Comparison of ENCODE assay signal across 21 mouse cellular contexts in genomic region chr10:111361749-111362435, GRCm38 (mm10).
DNase-seq lines count a peak whose midpoint lies in the region; TF ChIP-seq lines count a peak whose summit lies in the region.
"Had no signal": no experiment of that assay in that cellular context is flagged by ENCODE, and none has a peak within 500 bp of the region (broad histone marks: within the 10 kb centered on the region; RNA-seq: fewer than 3 reads in every experiment).

No protein-coding gene starts in this region.

- no peaks in the 10 kb centered on the region for H3K27me3 ChIP-seq in thymus, adult 2 months (ENCODE audit: control insufficient read depth, insufficient read depth, low read length)
- H3K27me3 ChIP-seq: forebrain, embryonic 13.5 days; hindbrain, embryonic 12.5 days had no signal

- no peak for TF ChIP-seq CTCF in thymus, adult 2 months (IDR thresholded peaks at IDR 0.05; ENCODE audit: borderline replicate concordance, control insufficient read depth, extremely low read depth, insufficient read depth, low read length, poor library complexity)

- no peaks in the 10 kb centered on the region for H3K4me1 ChIP-seq in thymus, adult 2 months (replicated peaks; ENCODE audit: control insufficient read depth, insufficient read depth, low read length)

- 94% methylated on average over 18 of the region's 18 CpGs for WGBS in thymus, adult 2 months

- H3K27ac ChIP-seq in thymus, adult 2 months (ENCODE audit: control insufficient read depth, insufficient read depth, low read length): no peak overlapping the region
- H3K27ac ChIP-seq: embryonic facial prominence, embryonic 10.5 days; forebrain, embryonic 13.5 days; heart, embryonic 10.5 days; hindbrain, embryonic 12.5 days had no signal

- DNase-seq in embryo, embryonic 10 days (ENCODE audit: low spot score): peak; percentile 7
- no peak for DNase-seq in embryo, embryonic 9.5 days (ENCODE audit: extremely low spot score)
- peak; percentile 16 for DNase-seq in thymus, postnatal 4 days
- no peak for DNase-seq in thymus, adult 2 months
- DNase-seq in ZHBTc4 (ENCODE audit: low read depth, low spot score): peak; percentile 86
- DNase-seq in cerebellum, adult 9-11 months: no peak
- no peak for DNase-seq in retina, embryonic 14.5 days (ENCODE audit: low spot score)
- DNase-seq: adrenal gland, adult 2 months; adrenal gland, postnatal 25 days; B cell, adult 2 months; cerebellum, adult 2 months; cerebellum, postnatal 25 days; forebrain, postnatal 0 days; gastrocnemius, postnatal 10 days; heart, adult 18-20 months; heart, postnatal 10 days; heart, postnatal 4 days had no signal

- no peak for TF ChIP-seq POLR2A in thymus, adult 2 months (IDR thresholded peaks at IDR 0.05; ENCODE audit: control insufficient read depth, extremely low read depth, insufficient read depth, low read length, poor library complexity)

- H3K36me3 ChIP-seq in thymus, adult 2 months (ENCODE audit: control insufficient read depth, insufficient read depth, low read length): no peaks in the 10 kb centered on the region
- H3K36me3 ChIP-seq: embryonic facial prominence, embryonic 10.5 days; heart, embryonic 10.5 days; hindbrain, embryonic 12.5 days had no signal

- no peak overlapping the region for H3K4me3 ChIP-seq in thymus, adult 2 months (ENCODE audit: control insufficient read depth, insufficient read depth, low read length)
- H3K4me3 ChIP-seq: embryonic facial prominence, embryonic 10.5 days; forebrain, embryonic 13.5 days; heart, embryonic 10.5 days; hindbrain, embryonic 12.5 days had no signal

Comparison
In these comparisons a context has a peak if more than half of its experiments do, and no peak if none do; other contexts are left out.
1. DNase-seq: peak in embryo, embryonic 10 days (single experiment), thymus, postnatal 4 days (single experiment) and ZHBTc4 (single experiment); none in embryo, embryonic 9.5 days (single experiment), thymus, adult 2 months (single experiment), cerebellum, adult 9-11 months (single experiment) and retina, embryonic 14.5 days (single experiment).